Mouse (Mus musculus) ES-Bruce4 (cell line): Measurements from ENCODE around the gene Garnl3. TPM values are rescaled to one million over a fixed set of nuclear protein-coding genes. Genes with fewer than 3 reads are reported as not detected.

ENCODE experiments used
- H3K27ac ChIP-seq: 2 replicates; pipeline ENCODE4 v1.5.1; 2012; ENCODE audit warnings: low read length, inconsistent platforms; ENCODE audit not compliant: insufficient read depth
- H3K27me3 ChIP-seq: 2 replicates; pipeline ENCODE4 v1.6.1; 2012; ENCODE audit warnings: mild to moderate bottlenecking, low read length, inconsistent platforms; ENCODE audit not compliant: control insufficient read depth, poor library complexity, insufficient read depth, severe bottlenecking
- H3K36me3 ChIP-seq: 2 replicates; pipeline ENCODE4 v1.6.1; 2012; ENCODE audit warnings: inconsistent platforms, mild to moderate bottlenecking, low read length, moderate library complexity; ENCODE audit not compliant: control insufficient read depth, poor library complexity, insufficient read depth, severe bottlenecking
- H3K4me1 ChIP-seq: one replicate; pipeline ENCODE4 v1.8.1; 2011; ENCODE audit warnings: low read length; ENCODE audit not compliant: control insufficient read depth, insufficient read depth
- H3K4me3 ChIP-seq: 2 replicates; pipeline ENCODE4 v1.5.1; 2011; ENCODE audit warnings: low read depth, mild to moderate bottlenecking, low read length
- H3K9ac ChIP-seq: 2 replicates; pipeline ENCODE4 v1.6.1; 2012; ENCODE audit warnings: low read depth, mild to moderate bottlenecking, inconsistent platforms; ENCODE audit not compliant: poor library complexity, severe bottlenecking
- H3K9me3 ChIP-seq: replicated peaks from 2 replicates; pipeline ENCODE4 v1.6.1; 2012; ENCODE audit warnings: mild to moderate bottlenecking, low read length, inconsistent platforms; ENCODE audit not compliant: control insufficient read depth, poor library complexity, insufficient read depth, severe bottlenecking
- CTCF ChIP-seq: IDR thresholded peaks from one replicate; pipeline ENCODE4 v1.8.1; 2011; ENCODE audit warnings: low read depth, low read length
- EP300 ChIP-seq: IDR thresholded peaks from 2 replicates; pipeline ENCODE4 v1.6.1; 2011; ENCODE audit warnings: low read depth, low read length; ENCODE audit not compliant: insufficient read depth
- POLR2A ChIP-seq: IDR thresholded peaks from one replicate; pipeline ENCODE4 v1.8.1; 2011; ENCODE audit warnings: low read length; ENCODE audit not compliant: insufficient read depth
- polyA plus RNA-seq: library from polyadenylated mRNA; stranded (reverse); fragments of >200 nt; gene quantifications from 2 replicates; pipeline ENCODE4 v1.2.4, GENCODE M21; 2011; ENCODE audit warnings: low read depth; ENCODE audit not compliant: missing spikeins, insufficient read depth, insufficient read length

Gene Garnl3
- polyA plus RNA-seq, 1 experiment, result 29.1 TPM

DNA sequence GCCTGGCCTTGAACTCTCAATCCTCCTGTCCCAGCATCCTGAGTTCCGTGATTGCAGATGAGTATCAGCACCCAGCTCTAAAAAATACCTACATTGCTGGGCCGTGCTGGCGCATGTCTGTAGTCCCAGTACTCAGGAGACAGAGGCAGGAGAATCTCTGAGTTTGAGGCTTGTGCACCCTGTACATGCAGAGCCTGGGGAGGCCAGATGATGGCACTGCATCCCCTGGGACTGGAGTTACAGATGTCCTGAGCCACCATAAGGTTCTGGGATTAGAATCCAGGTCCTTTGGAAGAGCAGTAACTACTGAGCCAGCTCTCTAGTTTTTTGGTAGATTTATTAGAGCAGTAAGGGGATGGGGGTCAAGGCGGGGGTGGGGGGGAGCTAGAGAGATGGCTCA, 191.0 kb downstream of the Garnl3 start:
- Histone ChIP-seq H3K27ac (0 out of 2 replicates have a peak overlapping the region, but pooled peaks have one; percentile 29), H3K9ac (peak overlapping the region; percentile 13; the same call in 1 of the 2 replicates), H3K27me3 (no peaks in the 10 kb centered on the region), H3K36me3 (no peaks in the 10 kb centered on the region; the same call in 1 of the 2 replicates), H3K4me1 (peaks cover 2% of the 10 kb centered on the region), H3K4me3 (no peak overlapping the region), H3K9me3 (no peaks in the 10 kb centered on the region)
- TF ChIP-seq EP300 (no peak), CTCF (peak; percentile 69), POLR2A (no peak)

DNA sequence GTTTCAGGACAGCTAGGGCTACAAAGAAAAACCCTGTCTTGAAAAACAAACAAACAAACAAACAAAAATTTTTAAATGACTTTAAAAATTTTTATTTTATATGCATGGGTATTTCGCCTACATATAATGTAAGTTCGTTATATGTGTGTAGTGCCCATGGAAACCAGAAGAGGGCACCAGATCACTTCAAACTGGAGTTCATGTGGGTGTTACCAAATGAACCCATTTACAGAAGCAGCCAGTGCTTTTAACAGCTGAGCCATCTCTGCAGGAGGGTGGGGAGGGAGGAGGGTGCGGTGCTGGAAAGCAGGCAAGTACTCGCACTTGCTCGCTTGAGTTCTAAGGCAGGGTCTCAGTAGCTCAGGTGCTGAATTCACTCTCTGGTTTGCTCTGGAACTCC, 192.0 kb downstream of the Garnl3 start:
- Histone ChIP-seq H3K4me3 (no peak overlapping the region), H3K27ac (peak overlapping the region; percentile 29), H3K4me1 (peaks cover 2% of the 10 kb centered on the region), H3K36me3 (no peaks in the 10 kb centered on the region; the same call in 1 of the 2 replicates), H3K9me3 (no peaks in the 10 kb centered on the region), H3K27me3 (no peaks in the 10 kb centered on the region), H3K9ac (no peak overlapping the region)
- TF ChIP-seq CTCF (peak; percentile 22), EP300 (peak; percentile 63; the same call in 1 of the 2 replicates), POLR2A (no peak)

DNA sequence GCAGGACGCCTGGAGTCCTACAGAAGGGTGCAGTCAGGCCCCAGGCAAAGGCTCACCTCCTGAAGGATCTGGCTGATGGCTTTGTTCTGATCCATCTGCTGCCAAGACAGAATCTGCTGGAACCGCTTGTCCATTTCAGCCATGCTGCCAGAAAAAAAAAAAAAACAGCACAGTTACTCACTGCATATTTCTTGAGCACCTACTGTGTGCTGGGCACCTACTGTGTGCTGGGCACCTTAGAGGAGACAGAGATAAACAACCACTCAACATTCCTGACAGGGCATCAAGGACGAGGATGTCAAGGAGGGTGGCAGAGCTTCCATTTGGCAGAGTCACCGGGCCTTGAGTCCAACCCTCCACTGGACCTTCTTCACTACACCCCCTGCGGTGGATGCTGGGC, 192.7 kb downstream of the Garnl3 start:
- Histone ChIP-seq H3K9ac (no peak overlapping the region), H3K4me3 (no peak overlapping the region), H3K27me3 (no peaks in the 10 kb centered on the region), H3K36me3 (no peaks in the 10 kb centered on the region; the same call in 1 of the 2 replicates), H3K9me3 (no peaks in the 10 kb centered on the region), H3K27ac (no peak overlapping the region), H3K4me1 (peaks cover 4% of the 10 kb centered on the region)
- no peak for TF ChIP-seq POLR2A
- TF ChIP-seq EP300, result no peak
- no peak for TF ChIP-seq CTCF

Other genes starting within 250 kb of the Garnl3 start
- gene Rpl12, start 170.1 kb downstream of the Garnl3 start, polyA plus RNA-seq, result 114 and 117 TPM in 2 replicates
- 14.7 and 17.0 TPM in 2 replicates for gene Lrsam1, start 170.0 kb downstream of the Garnl3 start, polyA plus RNA-seq
- 7.9 and 9.0 TPM in 2 replicates for gene Slc2a8, start 149.6 kb downstream of the Garnl3 start, polyA plus RNA-seq
- gene Angptl2, start 84.4 kb upstream of the Garnl3 start, polyA plus RNA-seq, result 5.6 and 7.4 TPM in 2 replicates
- gene Ralgps1, start 239.8 kb upstream of the Garnl3 start, polyA plus RNA-seq, result 16.5 and 17.0 TPM in 2 replicates